Mouse (Mus musculus): ENCODE data around the gene Cd52.

Gene Cd52

DNA sequence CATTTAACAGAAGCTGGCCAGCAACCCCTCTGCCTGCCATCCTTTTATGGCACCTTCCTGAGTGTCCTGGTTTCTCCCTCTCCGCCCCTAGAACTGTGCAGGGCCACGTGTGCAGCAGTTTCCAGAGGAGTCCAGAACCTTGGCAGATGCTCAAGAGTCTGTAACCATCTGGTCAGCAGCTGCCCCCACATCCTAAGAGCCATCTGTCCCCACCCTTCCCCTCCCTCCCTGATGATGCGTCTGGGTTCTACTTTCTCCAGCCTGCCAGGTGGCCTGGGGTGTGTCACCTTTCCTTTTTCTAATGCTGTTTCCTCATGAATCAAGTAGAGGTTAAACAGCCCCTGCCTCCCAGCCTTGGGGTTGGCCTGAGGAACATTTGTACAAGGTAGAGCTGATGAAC lies 27.4 kb upstream of the Cd52 start:
- TF ChIP-seq GATA4 (IDR thresholded peaks at IDR 0.05; ENCODE audit: insufficient replicate concordance, low read length): no peak

DNA sequence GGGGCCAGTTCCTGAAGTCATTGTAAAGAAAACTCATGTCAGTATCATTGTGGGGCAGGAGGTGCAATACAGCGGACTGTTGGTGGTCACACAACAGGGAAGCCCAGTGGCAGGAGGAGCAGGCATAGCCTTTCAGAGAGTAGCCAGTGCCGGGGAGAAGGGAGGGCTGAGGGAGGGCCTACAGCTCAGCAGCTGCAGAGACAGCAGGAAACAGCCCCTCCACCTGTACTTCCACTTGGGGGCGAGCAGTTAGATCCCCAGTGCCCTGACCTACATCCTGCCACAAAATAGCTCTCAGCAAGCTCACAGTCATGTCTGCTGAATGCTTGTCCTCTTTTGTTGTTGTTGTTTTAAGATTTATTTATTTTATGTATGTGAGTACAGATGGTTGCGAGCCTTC lies 26.7 kb upstream of the Cd52 start:
- TF ChIP-seq GATA4 (IDR thresholded peaks at IDR 0.05; ENCODE audit: insufficient replicate concordance, low read length): no peak

GRCm38 (mm10) chr4:134120916-134121315 lies 26.0 kb upstream of the Cd52 start:
- no peak for TF ChIP-seq GATA4 (IDR thresholded peaks at IDR 0.05; ENCODE audit: insufficient replicate concordance, low read length)

DNA sequence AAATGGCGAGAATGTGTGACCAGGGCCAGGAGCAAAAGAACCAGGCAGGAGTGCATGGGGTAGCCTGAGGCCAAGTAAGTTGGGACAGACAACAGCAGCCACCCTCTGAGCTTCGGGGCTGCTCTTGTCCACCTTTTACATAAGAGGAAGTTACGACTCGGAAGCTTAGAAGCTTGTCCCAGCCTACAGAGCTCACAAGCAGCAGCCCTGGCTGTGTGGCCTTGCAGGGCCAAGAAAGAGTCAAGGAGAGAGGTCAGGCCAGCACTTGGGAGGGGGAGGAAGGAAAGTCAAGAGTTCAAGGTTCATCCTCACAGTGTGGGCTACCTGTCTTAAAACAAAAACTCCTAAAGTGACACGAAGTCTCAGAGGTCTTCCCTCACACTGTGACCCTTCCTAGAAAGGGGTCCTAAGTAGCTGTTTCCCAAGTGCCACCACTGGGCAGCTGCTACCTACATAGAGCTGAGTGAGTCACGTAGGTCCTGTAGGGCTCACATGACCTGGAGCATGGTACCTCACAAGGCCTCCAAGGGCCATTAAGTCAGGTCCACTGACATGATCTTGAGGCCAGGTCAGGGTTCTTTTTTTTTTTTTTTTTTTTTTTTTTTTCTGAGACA lies 25.4 kb upstream of the Cd52 start:
- TF ChIP-seq GATA4 (IDR thresholded peaks at IDR 0.05; ENCODE audit: insufficient replicate concordance, low read length): no peak

DNA sequence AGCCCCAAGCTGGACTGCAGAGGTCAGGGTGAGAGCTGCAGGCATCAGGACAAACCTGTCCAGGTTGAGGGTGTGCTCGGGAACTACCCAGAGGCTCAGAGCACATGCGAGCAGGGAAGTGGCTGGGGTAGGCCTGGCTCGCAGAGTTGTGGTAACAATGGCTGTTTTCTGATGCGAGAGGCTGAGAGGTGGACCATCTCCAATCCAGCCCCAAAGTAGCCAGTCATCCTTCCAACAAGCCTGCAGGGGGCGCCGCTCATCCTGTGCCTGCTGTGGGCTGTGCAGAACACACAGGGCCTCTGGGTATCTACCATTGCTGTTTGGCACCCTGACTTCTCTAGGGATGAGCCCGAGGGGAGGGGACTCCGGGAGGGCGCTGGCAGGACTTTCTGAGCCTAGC lies 24.8 kb upstream of the Cd52 start:
- TF ChIP-seq GATA4 (IDR thresholded peaks at IDR 0.05; ENCODE audit: insufficient replicate concordance, low read length): no peak

DNA sequence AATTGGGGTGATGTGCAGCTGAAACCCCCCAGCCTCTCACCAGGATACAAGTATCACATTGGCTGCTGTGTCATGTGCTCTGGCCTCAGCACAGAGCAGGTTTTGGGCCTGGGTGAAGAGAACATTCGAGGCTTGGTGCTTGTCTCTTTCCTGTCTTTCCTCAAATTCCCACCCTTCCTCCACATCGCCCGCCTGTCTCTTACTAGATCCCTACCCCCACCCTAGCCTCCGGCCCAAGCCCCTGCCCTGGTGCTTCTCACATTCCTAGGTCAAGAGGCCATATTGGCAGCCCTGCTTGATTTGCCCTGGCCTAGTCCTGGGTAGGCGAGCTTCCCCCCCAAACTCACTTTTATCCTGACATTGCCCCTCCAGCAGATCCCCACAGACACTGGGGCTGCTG lies 24.2 kb upstream of the Cd52 start:
- TF ChIP-seq GATA4 (IDR thresholded peaks at IDR 0.05; ENCODE audit: insufficient replicate concordance, low read length): no peak

DNA sequence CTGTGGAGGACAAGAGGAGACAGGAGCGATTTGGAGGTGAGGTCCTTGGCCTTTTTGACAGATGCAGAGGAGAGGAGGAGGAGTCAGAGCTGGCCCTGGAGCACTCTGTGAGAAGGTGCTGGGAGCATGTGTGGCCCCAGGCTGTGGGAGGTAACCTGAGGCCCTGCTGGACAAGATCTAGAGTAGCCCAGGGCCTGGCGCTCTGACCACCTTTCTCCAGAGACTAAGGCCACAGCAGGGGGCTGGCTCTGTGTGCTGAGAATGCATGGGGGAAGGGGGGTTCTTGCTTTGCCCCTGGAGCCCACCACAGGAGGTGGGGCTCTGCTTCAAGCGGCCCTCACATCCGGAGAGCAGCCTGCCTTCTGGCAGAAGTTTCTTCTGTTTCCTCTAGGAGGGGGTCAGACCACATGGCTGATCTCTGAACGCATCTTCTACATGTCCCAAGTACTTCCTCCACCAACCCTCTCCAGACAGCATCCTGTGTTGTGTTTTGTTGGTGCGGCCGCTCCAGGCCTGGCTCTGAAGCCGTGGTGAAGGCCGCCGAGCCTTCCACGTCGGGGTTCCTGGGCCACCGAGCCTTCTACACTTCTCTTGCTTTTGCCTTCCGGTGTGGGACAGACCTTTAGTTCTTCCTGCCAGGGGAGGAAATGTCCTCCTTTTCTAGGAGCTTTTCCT lies 23.4 kb upstream of the Cd52 start:
- no peak for TF ChIP-seq GATA4 (IDR thresholded peaks at IDR 0.05; ENCODE audit: insufficient replicate concordance, low read length)

DNA sequence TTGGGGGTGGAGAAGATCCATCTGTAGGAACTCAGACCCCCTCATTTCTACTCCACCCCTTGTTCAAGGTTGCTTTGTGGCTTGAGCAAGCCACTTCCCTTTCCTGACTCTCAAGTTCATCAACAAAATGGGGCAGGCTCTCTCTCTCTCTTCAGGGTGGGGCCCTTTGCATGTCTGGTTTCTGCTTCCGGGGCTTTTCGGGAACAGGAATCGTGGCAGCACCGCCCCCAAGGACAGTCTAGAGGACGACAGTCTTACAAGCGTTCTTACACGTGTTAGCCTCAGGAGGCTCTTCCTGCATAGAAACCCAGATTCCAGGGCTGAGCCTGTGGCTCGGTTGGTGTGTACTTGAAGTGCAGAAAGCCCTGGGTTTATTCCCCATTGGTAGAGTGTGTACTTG lies 22.1 kb upstream of the Cd52 start:
- no peak for TF ChIP-seq GATA4 (IDR thresholded peaks at IDR 0.05; ENCODE audit: insufficient replicate concordance, low read length)

- no peak for TF ChIP-seq GATA4 (IDR thresholded peaks at IDR 0.05; ENCODE audit: insufficient replicate concordance, low read length)
Observed at GRCm38 (mm10) chr4:134116501-134116900, 21.6 kb upstream of the Cd52 start.

DNA sequence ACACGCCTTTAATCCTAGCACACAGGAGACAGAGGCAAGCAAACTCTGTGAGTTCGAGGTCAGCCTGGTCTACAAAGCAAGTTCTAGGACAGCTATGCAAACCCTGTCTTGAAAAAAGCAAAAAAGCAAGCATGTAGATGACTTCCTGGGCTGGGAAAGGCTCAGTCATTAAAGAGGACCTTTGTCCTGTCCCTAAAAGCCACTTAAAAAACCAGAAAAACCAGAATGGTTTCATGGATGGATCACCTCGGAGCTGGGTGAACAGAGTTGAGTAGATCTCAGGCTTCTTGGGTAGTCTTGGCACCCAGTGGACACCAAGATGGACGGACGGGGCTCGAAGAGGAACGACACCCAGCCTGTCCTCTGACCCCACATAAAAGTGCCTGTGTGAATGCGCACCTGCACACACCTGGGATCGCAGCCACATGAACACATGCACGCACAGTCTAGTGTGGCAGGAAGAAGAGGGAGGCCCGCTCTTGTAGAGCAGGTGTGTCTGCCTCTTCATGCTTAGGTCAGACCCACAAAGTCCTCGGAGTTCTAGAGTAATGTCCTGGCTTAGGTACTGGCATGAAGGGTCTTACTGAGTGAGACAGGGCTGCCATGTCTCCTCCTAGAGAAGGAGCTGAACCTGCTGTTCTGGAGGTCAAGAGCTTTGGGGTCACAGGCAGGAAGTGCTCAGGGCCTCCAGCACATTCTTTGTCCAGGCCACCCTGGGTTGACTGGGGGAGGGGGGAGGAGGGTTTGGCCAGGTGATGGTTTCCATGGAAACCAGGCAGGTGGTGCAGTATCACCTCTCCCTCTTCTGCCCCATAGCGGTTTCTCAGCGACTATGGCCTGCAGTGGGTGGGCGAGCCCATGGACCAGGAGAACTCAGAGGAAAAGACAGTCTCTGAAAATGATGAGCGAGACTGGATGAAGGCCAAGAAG lies 20.6 kb upstream of the Cd52 start:
- TF ChIP-seq GATA4 (IDR thresholded peaks at IDR 0.05; ENCODE audit: insufficient replicate concordance, low read length): no peak

- no peak for TF ChIP-seq GATA4 (IDR thresholded peaks at IDR 0.05; ENCODE audit: insufficient replicate concordance, low read length)
Observed at GRCm38 (mm10) chr4:134114038-134114437, 19.2 kb upstream of the Cd52 start.

DNA sequence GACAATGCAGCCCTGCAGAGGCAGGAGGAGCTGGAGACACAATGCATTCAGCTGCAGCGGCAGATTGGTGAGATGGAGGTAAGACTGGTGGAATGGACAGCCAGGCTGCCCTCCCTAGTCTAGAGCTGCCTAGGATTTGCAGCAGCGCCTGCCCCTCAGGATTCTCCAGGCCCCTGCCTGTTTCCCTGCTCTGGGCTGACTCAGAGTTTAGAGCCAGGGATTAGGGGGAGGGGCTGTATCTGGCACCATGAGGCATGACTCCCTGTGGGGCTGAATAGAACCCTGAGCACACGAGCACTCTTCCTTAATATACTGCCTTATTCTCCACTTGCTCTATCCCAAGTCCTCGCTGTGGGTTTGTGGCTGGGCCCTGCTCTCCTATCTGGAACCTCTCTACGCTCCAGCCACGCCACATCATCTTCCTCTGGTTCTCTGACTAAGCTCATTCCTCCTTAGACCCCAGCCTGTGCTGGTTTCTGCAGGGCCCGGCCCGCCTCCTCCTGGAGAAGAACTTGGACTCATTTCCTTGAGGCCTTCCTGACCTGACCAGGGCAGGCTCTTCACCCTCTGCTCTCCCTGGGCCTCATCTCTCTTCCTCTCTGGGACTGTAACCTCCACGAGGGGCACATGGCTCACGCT lies 18.6 kb upstream of the Cd52 start:
- TF ChIP-seq GATA4 (IDR thresholded peaks at IDR 0.05; ENCODE audit: insufficient replicate concordance, low read length): no peak

DNA sequence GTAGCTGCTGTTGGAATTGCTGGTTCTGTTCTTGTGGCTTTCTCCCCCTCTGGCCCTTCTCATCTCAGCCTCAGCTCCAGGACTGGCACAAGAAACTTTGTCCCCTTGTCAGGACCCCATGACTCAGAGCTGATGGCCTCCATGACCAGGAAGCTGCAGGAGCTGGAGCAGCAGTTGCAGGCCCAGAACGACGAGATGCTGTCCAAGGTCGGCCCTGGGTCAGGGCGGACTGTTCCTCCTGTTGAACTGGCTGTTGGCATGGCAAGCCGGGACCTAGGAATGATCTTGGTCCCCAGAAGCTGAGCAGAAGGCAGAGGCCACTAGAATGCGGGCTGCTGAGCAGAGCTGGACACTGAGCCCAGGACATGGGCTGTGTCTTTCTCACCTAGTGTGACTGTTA lies 17.5 kb upstream of the Cd52 start:
- TF ChIP-seq GATA4 (IDR thresholded peaks at IDR 0.05; ENCODE audit: insufficient replicate concordance, low read length): no peak

DNA sequence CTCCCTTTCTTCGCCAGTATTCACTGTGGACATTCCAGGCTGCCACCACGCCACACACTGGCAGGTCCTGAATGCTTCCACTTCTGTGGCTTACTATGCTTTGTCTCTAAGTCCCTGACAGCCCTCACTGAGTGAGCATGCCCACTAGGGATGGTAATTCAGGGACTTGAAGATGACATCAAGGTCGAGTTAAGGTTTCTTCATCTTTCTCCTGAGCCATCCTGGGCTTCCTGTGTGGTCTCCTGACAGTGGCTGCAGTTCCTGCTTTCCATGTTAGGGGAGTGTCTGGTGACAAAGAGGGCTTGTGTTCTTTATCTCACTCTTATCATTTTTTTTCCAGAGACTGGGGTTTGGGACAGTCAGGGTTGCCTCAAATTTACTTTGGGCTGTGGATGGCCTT lies 15.8 kb upstream of the Cd52 start:
- TF ChIP-seq GATA4 (IDR thresholded peaks at IDR 0.05; ENCODE audit: insufficient replicate concordance, low read length): no peak

GRCm38 (mm10) chr4:134108196-134108595 lies 13.3 kb upstream of the Cd52 start:
- TF ChIP-seq GATA4 (IDR thresholded peaks at IDR 0.05; ENCODE audit: insufficient replicate concordance, low read length): no peak
